Mouse (Mus musculus): ENCODE measurements around the gene Gal3st3.

DNA sequence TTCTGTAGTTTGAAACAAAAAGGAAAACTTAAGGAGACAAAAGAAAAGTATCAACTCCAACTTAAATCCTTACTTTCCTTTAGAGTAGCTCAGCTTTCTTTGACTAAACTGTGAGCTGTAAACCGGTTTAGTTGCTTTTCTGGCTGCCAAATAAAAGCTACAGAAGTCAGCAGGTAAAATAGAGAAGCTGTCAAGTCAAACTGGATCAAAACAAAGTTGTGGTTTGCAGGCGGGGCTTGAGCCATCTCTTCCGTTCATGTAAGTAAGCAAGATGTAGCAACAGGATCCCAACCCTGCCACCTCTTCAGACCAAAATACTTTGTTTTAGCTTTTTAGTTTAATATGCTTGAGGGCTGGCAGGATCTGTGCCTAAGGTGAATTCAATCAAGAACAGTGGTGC lies 41.0 kb upstream of the Gal3st3 start:
- TF ChIP-seq POLR2A (IDR thresholded peaks at IDR 0.05; ENCODE audit: borderline replicate concordance, extremely low read depth, low read depth, low read length) (no peak), CTCF (IDR thresholded peaks at IDR 0.05; ENCODE audit: insufficient read depth, low read length) (no peak)

Measured in lung, adult 2 months (tissue).